Mouse (Mus musculus): Measurements from ENCODE around the gene Ccdc149.

- TF ChIP-seq POLR2A (IDR thresholded peaks at IDR 0.05; ENCODE audit: control insufficient read depth, extremely low read depth, insufficient read depth, low read length, poor library complexity) (no peak), CTCF (IDR thresholded peaks at IDR 0.05; ENCODE audit: borderline replicate concordance, control insufficient read depth, extremely low read depth, insufficient read depth, low read length, poor library complexity) (no peak)
Observed at GRCm38 (mm10) chr5:52404373-52404772, 66.9 kb downstream of the Ccdc149 start.

Measured in thymus, adult 2 months (tissue).